Mouse (Mus musculus) B cell, adult 67 days (primary cell): ENCODE measurements around the gene Il5ra. TPM values are rescaled to one million over a fixed set of nuclear protein-coding genes. Genes with fewer than 3 reads are reported as not detected.

Source experiments
- total RNA-seq, 2 experiments: library from RNA; stranded (reverse); gene quantifications; 4 replicates each; pipeline ENCODE4 v1.2.4; 2023

The Il5ra gene
- 10 to 100 TPM; 16.6 to 26.8 TPM for total RNA-seq

GRCm38 (mm10) chr6:106748887-106749388, at the start of gene Il5ra:
Gene Il5ra (minus strand): TSS chr6:106749037.

GRCm38 (mm10) chr6:106768640-106769289, 19.9 kb upstream of the Il5ra start, which contains the start of gene Trnt1:
Gene Trnt1 (plus strand): TSS chr6:106769120.

Other genes starting within 250 kb of the Il5ra start
- 10 to 100 TPM; 84.0 to 85.8 TPM for gene Trnt1, start 20.1 kb upstream of the Il5ra start, total RNA-seq
- 10 to 100 TPM; 71.4 to 85.8 TPM for gene Crbn, start 51.0 kb upstream of the Il5ra start, total RNA-seq